In genomic region chr16:13205855-13206254, GRCm38 (mm10) we compare ENCODE assay signal across 10 mouse cellular contexts. TPM values are rescaled to one million over a fixed set of nuclear protein-coding genes. Genes with fewer than 3 reads are reported as not detected.
DNase-seq lines count a peak whose midpoint lies in the region; ATAC-seq lines count a peak whose summit lies in the region.
"Had no signal": no experiment of that assay in that cellular context is flagged by ENCODE, and none has a peak within 500 bp of the region (broad histone marks: within the 10 kb centered on the region; RNA-seq: fewer than 3 reads in every experiment).

No protein-coding gene starts in this region.

- DNase-seq in ovary, adult 18-20 months (ENCODE audit: low spot score) = peak; percentile 40
- DNase-seq in ovary, postnatal 10 days (ENCODE audit: low spot score) = no peak
- peak; percentile 57 for DNase-seq in large intestine, adult 2 months (ENCODE audit: low read depth, low spot score)
- DNase-seq in cerebellum, postnatal 4 days (ENCODE audit: low spot score in 2 of 2) = no peak
- DNase-seq in right cerebral cortex, postnatal 4 days = no peak

- no peaks in the 10 kb centered on the region for H3K4me1 ChIP-seq in heart, embryonic 12.5 days (replicated peaks)
- peaks cover 8% of the 10 kb centered on the region; the same call in 1 of the 2 replicates for H3K4me1 ChIP-seq in stomach, embryonic 16.5 days (ENCODE audit: control insufficient read depth, insufficient read depth, low read length)
- H3K4me1 ChIP-seq: megakaryocyte, embryonic 14.5 days had no signal

- peak; percentile 51; the same call in 1 of the 2 replicates for ATAC-seq in heart, embryonic 12.5 days (ENCODE audit: insufficient number of reproducible peaks, low FRiP score)
- peak; percentile 86 for ATAC-seq in stomach, embryonic 16.5 days (ENCODE audit: insufficient read depth, low FRiP score)
- no peak for ATAC-seq in megakaryocyte-erythroid progenitor cell, adult 5-6 weeks (replicated peaks; ENCODE audit: low FRiP score, low TSS enrichment, poor library complexity, severe bottlenecking)

- H3K36me3 ChIP-seq in heart, embryonic 12.5 days = no peaks in the 10 kb centered on the region
- H3K36me3 ChIP-seq in stomach, embryonic 16.5 days (ENCODE audit: control insufficient read depth, insufficient read depth, low read length) = no peaks in the 10 kb centered on the region

- H3K27ac ChIP-seq in heart, embryonic 12.5 days (ENCODE audit: poor library complexity, severe bottlenecking) = no peak overlapping the region
- H3K27ac ChIP-seq in stomach, embryonic 16.5 days (ENCODE audit: low read length) = no peak overlapping the region

- H3K9me3 ChIP-seq in heart, embryonic 12.5 days (replicated peaks) = no peaks in the 10 kb centered on the region
- H3K9me3 ChIP-seq in stomach, embryonic 16.5 days (replicated peaks; ENCODE audit: control insufficient read depth, low read length) = no peaks in the 10 kb centered on the region
- H3K9me3 ChIP-seq: megakaryocyte, embryonic 14.5 days had no signal

- no peak overlapping the region for H3K4me3 ChIP-seq in heart, embryonic 12.5 days
- H3K4me3 ChIP-seq in stomach, embryonic 16.5 days (replicated peaks; ENCODE audit: low read length) = no peak overlapping the region
- H3K4me3 ChIP-seq: erythroblast, embryonic 14.5 days; megakaryocyte, embryonic 14.5 days had no signal

- no peak overlapping the region for H3K9ac ChIP-seq in heart, embryonic 12.5 days
- H3K9ac ChIP-seq in stomach, embryonic 16.5 days (ENCODE audit: low read length) = no peak overlapping the region

- H3K27me3 ChIP-seq in heart, embryonic 12.5 days (replicated peaks) = no peaks in the 10 kb centered on the region
- H3K27me3 ChIP-seq in stomach, embryonic 16.5 days (ENCODE audit: control insufficient read depth, insufficient read depth, low read length) = no peaks in the 10 kb centered on the region

- H3K4me2 ChIP-seq in heart, embryonic 12.5 days = no peak overlapping the region
- no peak overlapping the region for H3K4me2 ChIP-seq in stomach, embryonic 16.5 days (ENCODE audit: low read depth, low read length)

- 47% methylated on average over 5 of the region's 5 CpGs for WGBS in heart, embryonic 12.5 days
- WGBS in large intestine, adult 2 months = 18% methylated on average over 5 of the region's 5 CpGs
- WGBS in stomach, embryonic 16.5 days = 25% methylated on average over 5 of the region's 5 CpGs

RNA-seq across cellular contexts. Expression of gene Mrtfb, which starts 50.4 kb away (rescaled TPM):
- polyA plus RNA-seq in heart, embryonic 12.5 days (2016; fragmentation: Nextera tagmentation; extraction: Ambion mirVana) = 15.2 and 15.5 TPM in 2 replicates
- polyA plus RNA-seq in large intestine, adult 2 months (2012; rRNA removed) = 6.8 and 10.2 TPM in 2 replicates
- 17.1 and 19.3 TPM in 2 replicates for polyA plus RNA-seq in stomach, embryonic 16.5 days (2015; fragmentation: Nextera tagmentation; extraction: Ambion mirVana)
- 8.9 and 10.7 TPM in 2 replicates for total RNA-seq in megakaryocyte-erythroid progenitor cell, adult 5-6 weeks (2014; fragmentation: Nextera tagmentation)
- 2.3 and 3.7 TPM in 2 replicates for total RNA-seq in megakaryocyte-erythroid progenitor cell, adult 5-6 weeks (2017)

Comparison
In these comparisons a context has a peak if more than half of its experiments do, and no peak if none do; other contexts are left out.
1. DNase-seq: peak in ovary, adult 18-20 months (single experiment) and large intestine, adult 2 months (single experiment); none in ovary, postnatal 10 days (single experiment), cerebellum, postnatal 4 days (0 of 2) and right cerebral cortex, postnatal 4 days (single experiment).